Mouse (Mus musculus): Measurements from ENCODE around the gene Gm49721.
"Not testable (repeated sequence)": the region's sequence is repeated elsewhere in the genome, so short reads cannot be mapped to it uniquely, and the experiment has no call there.

Gm49721 gene

DNA sequence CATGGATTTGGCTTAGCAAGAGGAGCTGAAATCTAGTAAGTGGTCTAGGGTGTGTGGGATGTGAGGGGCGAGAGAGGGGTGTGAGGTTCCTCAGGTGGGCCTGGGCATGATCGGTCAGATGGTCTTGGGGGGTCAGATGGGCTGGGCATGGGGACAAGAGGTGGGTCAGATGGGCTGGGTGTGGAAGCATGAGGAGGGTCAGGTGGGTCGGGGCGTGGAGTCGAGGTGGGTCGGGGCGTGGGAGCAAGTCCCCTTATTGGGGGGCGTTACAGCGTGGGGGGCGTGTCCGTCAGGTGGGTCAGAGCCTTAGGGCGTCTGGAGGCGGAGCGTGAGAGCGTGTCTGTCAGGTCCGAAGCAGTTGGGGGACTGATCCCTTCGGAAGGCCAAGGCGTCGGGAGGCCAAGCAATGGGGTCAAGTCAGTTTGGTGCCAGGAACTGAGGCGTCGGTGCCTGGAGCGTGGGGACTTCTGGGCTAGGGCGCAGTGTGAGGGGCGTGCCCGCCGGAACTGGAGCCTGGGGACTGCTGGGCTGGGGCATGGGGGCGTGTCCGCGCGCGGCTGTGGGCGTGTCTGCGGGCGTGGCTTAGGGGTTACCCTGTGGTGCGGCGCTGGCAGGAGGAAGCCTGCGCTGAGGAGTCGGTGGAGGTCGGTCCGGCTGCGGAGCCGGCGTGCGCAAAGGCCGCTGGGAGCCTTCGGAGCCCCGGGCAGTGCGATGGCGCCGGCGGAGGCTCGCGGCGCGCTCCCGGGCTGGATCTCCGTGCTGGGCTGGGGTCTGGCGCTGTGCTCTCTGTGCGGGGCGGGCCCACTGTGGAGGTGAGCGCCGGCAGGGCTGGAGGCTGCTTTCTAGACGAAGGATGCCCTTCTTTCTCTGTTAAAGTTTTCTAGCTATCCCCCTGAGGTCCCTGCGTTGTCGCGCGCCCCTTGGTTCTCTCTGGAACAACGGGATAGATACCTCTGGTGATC, at the start of gene Gm49721:
Gene Gm49721 (plus strand): TSS at position 618 of the 962 bp plus-strand sequence.
- DNase-seq (ENCODE audit: low read depth) = not testable (repeated sequence)

DNA sequence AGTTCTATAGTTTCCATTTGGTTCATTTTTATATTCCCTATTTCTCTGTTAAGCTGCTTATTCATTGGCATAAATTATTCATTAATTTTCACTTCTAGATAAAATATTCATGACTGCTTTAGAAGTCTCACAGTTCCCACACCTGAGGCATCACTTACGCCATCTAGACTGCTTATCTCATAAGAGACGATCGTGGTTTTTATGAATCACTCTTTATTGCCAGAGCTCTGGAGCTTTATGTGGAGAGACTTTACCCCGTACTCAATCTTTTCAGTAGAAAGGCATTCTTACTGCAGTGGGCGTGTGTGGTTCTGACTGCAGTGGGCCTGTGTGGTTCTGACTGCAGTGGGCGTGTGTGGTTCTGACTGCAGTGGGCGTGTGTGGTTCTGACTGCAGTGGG, 47.1 kb upstream of the Gm49721 start:
- not testable (repeated sequence) for DNase-seq (ENCODE audit: low read depth)

DNA sequence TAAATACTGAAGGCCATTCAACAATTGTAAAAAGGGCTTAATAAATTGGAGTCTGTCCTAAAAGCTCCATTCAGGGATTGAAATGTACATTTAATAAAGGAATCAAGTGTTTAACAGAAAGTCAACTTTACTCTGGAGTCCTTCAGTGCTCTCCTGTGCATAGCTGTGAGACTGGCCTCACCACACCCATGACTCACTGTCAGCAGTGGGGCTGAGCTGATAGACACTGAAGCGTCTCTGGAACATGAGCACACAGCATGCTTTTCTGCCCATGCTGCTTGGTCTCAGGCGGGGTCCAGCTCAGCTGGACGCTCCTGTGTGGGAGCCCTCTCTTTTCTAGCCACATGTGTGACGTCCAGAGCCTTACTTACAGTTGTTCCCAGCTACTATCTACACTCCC, 36.1 kb upstream of the Gm49721 start:
- not testable (repeated sequence) for DNase-seq (ENCODE audit: low read depth)

DNA sequence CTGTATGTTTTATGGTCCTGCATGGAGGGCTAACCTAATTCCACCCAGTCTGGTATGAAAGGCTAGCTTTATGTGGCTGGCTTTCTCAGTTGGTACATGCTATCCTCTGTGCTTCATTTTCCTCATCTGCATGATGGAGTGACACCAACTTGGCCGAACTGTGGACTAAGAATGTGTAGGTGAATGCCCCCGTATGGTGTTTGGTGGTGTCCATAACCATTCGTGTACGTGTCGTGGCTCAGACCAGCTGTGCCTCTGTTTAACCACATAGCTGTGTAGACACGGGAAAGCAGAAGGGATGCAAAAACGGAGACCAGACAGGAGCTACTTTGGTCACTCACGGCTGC, 31.1 kb upstream of the Gm49721 start:
- DNase-seq (ENCODE audit: low read depth) = not testable (repeated sequence)

DNA sequence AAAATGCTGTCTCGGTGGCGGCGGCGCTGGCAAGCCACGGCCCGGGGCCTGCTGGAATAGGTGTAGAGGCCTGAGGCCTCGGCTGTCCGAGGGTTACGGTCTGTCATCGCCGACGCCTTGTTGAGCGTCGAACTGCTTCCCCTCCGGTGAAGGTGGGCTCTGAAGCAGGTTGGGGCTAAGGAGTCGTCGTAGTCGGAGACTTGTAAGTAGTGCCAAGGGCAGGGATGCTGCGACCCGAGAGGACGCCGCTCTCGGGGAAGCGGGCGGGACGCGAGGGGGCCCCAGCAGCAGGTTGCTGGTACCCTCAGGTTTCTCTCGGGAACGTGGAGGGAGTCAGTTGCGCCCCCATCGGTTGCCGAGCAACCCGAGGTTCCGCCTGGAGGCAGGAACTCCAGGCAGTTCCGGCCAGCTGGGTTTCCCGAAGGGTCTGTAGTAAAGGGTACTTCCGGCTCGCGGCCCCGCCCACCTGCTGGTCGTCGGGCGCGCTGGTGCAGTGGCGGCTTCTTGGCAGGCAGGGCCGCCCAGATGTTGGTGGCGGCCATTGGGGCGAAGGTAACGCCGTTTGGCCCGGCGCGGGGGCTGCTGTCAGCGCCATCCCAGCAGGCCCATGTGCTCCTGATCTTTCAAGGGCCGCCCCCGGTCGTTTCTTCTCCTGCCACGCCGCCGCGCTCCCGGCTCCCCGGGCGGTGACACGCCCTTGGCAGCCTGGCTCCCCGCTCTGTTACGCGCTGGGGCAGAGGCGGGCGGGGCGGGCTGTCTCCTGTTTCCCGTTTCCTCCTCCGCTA, 30.5 kb upstream of the Gm49721 start, which contains the start of gene Rsph3b:
Gene Rsph3b (minus strand): TSS at position 699 of the 785 bp plus-strand sequence.
- not testable (repeated sequence) for DNase-seq (ENCODE audit: low read depth)

DNA sequence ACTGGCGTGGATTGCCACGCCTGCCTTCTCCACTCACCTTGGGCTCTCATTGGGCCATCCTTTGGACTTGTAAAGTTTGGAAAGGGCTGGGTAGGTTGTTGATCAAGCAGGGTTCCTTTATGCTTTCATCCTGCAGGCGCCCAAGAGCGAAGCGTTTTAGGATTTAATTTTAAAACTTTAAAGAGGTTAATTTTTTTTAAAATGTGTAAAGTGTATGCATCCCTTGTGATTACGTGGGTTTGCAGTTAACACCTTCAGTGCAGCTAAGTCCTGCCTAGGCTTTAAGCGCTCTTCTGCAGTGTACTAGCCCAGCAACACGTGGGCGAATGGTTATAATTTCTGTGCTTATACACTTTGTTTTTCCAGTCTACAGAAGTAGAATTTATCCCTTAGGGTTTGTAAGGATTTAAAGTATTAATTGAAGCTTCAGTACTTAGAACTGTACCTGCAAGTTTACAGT, 29.9 kb upstream of the Gm49721 start:
- not testable (repeated sequence) for DNase-seq (ENCODE audit: low read depth)

DNA sequence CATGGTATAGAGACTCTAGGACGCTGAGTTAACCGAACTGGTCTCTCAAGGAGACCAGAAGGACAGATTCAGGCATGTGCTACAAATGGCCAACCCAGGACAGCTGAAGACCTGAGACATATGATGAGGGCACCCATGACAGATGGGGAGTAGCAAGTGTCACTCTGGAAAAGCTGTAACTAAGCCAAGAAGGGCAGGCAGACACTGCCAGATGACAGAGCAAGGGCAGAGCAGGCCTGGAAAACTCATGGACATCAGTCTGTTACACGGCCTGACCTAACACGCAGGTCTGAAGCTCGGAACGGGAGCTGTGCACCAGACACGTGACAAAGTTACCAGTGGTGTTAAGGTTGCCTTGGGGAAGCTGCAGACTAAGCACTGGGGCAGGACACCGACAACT, 19.8 kb upstream of the Gm49721 start:
- DNase-seq (ENCODE audit: low read depth) = not testable (repeated sequence)

DNA sequence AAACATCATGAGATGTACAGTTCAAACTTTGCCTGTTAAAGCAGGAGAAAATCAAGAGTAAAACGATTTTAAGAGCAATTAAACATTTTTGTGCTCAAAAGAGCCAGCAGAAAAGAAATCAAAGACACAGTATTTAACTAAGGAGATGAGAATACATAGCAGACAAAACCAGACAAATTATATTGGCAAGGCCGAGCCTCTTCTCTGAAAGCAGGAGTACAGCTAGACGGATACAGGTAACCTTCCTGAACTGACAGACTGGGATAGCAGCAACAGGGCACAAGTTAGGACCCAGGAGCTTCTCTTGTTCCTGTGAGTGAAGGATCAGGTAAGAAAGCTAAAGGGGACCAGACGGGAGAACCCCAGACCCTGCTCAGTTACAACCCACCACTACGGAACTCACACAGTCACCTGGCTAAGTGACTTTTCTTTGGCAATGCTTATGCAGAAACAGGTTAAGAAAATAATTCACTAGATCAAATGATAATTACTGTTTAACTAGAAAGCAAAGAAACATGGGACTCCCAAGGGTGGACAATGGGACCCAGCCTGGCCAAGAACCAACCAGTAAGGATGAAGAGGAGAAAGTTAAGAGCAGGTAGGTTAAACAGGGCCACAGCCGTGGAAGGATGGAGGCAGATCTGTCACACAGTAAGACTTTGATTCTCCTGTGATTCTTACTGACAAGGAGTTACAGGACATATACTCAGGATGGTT, 19.0 kb upstream of the Gm49721 start:
- not testable (repeated sequence) for DNase-seq (ENCODE audit: low read depth)

DNA sequence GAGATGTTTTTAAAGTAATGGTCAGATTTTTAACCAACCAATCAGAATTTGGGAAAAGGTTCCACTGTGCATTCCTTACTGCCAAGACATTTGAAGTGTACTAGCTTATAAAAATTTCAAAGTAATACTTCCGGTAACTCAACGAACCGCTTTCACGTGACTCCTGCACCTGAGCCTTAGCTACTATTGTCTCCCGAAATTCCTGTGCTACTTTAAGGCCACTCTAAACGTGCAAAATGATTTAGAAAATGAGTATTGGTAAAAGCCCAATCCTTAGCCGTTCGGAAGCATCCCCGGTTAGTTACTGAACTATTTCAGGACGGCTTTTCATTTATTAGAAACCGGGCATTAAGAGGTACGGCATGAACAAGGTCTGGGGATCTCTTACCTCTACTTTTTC, 18.4 kb upstream of the Gm49721 start:
- DNase-seq (ENCODE audit: low read depth) = not testable (repeated sequence)

DNA sequence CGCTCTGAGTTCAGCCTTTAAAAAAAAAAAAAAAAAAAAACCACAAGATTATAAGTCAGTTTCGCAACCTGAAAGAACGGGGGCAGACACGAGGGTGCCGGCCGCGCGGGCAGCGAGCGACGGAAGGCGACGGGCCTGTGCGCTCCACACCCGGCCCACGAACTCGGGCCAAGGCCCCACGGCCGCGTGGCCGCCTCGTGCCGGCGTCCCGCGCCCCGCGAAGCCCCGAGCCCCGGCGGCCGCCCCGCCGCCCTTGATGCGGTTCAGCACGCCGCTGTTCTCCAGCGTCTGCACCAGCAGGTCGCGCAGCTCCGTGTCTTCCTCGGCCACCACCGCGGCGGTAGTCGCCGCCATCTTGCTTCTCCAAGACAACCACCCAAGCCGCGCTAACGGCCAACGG, 17.9 kb upstream of the Gm49721 start, which contains the start of gene Tagap1:
Gene Tagap1 (minus strand): TSS at position 381 of the 400 bp plus-strand sequence.
- DNase-seq (ENCODE audit: low read depth) = not testable (repeated sequence)

DNA sequence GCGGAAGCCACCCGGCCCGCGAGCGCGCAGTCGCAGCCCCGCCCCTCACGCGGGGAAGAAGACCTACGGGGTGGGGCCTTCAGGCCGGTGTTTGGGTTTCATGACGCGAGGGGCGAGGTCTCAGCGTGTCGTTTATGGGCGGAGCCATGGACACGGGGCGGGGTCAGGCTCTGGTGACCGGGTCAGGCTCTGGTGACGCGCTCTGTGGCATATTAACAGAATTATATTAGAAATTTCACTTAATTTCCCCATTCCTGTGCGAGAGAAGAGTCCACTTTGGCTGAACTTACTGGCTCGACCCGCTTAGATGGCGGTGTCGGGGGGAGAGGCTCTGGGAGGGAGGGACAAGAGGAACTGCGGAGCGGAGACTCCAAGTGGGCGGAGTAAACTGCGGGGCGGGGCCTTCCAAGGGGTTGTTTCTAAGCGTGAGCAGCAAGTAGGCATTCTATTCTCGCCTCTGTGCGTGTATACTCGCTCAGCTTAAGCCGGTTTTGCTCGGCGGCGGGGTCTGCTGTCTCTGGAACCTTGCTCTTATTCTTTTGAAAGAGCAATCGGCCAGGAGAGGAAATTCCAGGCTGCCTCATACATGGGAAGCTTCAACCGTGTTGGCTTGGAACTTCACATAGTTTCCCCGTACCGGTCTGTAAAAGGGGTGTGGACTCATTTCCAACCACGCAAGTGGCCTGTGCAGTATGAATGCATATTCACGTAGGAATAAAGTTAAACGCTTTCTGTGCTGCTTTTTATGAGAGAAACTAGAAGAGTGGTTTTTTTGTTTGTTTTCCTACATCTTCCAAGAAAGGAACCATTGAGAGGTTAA, 17.3 kb upstream of the Gm49721 start:
- not testable (repeated sequence) for DNase-seq (ENCODE audit: low read depth)

DNA sequence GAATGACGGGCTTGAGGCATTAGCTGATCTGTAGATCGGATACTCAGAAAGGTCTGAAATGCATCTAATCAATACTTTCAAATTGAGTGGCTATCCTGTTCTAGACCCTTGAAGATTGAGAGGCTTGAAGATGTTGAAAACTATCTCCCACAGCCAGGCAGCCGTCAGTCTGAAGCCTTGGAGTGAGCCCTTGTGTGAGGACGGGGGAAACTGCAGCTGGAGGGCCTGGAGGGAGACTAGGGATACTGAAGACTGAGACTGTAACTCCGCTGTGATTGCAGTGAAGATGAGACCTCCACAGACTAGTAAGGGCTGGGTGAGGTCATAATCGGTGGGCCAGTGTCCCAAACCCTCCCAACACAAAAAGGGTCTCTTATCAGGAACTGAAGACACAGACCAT, 16.4 kb upstream of the Gm49721 start:
- DNase-seq (ENCODE audit: low read depth) = not testable (repeated sequence)

DNA sequence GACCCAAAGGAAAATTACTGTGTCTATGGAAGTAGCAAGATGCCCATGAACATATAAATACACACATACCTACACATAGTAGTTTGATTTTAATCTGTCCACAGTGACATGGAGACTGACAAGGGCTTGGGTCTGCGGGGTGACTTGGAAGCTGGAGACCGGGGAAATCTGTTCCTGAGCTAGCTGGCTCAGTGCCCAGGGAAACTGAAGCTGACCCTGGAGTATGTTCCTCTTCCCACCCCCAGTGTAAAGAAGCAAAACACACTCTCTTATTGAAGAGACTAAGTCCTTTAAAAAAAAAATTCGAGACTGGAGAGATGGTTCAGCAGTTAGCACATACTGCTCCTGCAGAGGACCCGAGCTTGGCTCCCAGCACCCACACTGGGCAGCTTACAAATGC, 15.8 kb upstream of the Gm49721 start:
- DNase-seq (ENCODE audit: low read depth) = not testable (repeated sequence)

DNA sequence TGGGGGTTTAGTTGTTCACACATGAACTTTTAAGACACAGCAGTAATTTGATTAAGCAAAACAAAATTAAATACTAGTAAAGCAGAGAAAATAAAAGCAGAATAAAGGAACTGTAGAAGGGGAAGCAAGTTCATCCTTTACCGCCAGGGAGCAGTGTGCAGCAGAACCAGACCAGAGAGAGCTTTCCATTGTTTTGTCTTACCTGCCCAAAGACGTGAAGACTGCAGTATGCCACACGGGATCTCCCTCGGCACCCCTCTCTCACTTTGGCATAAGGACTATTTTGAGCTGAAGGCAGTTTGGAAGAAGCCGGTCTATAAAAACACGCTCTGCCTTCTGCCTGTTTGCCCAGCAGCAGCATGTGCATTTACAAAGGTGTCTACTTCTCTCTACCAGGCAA, 13.3 kb upstream of the Gm49721 start:
- not testable (repeated sequence) for DNase-seq (ENCODE audit: low read depth)

DNA sequence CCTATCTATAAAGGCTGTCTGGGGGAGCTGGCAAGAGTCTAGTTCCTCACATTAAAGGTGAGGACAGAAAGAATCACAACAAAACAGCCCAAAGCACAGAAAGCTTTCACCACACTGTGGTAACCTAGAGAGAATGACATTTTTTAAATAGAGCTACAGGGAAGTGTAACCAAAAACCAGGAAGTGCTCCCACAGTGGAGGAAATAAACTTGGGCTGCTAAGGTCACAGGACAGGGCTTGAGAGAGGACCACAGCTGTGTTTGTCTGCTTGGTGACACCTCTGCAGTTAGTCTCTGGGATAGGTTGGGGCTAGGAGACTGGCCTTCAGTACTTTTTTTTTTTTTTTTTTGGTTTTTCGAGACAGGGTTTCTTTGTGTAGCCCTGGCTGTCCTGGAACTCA, 11.0 kb upstream of the Gm49721 start:
- not testable (repeated sequence) for DNase-seq (ENCODE audit: low read depth)

DNA sequence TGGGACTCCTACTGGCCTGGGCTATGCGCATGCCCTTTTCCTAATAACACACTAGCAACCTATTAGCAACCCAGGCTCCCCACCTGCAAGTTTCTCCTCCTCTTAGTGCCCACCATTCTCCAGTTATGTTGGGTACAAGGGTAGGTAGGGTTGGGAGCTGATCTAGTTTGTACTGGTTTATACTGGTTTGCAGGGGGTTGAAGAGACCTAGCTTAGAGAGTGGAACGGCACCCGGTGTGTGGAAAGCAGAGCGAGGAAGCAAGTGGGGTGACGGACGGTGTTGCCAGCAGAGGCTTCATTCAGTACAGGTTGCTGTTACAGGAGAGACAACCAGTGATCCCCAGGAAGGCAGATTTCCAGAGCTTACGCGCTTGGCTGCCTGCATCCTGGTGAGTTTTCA, 8.4 kb upstream of the Gm49721 start, which contains the start of gene Rnaset2b:
Gene Rnaset2b (plus strand): TSS at position 301 of the 400 bp plus-strand sequence.
- not testable (repeated sequence) for DNase-seq (ENCODE audit: low read depth)

DNA sequence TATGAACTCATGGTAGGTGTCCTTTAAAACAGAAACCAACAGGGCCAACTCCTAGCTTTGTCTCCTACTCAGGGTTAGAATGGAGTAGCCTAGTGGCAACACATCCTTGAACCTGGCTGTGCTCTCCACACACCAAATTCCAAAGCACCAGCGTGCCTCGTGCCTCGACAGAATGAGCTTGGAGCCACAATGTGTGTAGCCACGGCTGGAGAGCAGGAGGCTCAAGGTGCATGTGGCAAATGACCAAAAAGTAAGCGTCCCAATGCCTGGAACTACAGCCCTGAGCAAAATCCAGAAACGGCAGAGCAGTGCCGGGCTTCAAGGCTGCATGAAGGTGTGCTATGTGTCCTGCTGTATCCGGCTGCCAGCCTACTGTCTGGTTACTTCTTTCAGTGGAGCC, 7.5 kb upstream of the Gm49721 start:
- DNase-seq (ENCODE audit: low read depth) = not testable (repeated sequence)

DNA sequence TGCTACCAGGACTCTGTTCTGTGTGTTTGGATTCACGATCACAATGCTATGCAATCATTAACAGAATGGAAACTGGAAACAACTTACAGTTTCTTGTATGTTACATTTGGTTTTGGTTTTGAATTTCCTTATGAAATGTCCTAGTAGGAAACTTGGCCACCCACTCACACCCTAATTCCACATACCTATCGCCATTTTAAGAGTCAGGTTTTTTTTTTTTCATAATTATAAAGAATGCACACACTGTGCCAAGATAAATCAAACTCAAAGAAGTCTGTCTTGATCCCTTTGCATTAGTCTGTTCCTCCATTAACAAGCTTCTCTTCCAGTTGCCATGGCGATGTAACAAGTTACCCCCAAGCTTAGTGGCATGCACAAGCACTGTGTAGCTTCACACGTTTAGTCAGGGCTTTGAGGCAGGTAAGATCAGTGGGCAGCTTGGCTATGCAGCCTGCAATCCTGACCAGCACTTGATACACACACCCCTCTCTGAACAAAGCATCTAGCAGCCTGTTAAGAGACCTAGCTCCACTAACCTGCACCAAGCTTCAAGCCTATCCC, 5.8 kb upstream of the Gm49721 start:
- DNase-seq (ENCODE audit: low read depth) = not testable (repeated sequence)

DNA sequence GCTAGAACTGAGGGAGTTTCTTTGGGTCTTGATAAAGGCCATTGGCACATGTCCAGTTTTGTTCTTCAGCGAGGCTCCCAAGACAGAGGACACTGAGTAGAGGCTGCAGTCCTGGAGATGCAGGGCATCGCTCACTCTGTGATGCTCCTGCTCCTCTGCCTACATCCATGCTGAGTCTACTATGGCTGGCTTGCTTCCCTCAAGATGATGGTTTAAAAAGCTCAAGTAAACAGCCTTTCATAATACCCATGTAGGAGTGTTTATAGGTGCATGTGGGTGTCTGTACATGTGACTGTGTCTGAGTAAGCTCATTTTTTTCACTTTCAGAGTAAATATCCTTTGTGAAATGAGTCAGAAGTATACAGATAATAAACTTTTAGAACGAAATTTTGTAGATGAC, 3.7 kb upstream of the Gm49721 start:
- DNase-seq (ENCODE audit: low read depth) = not testable (repeated sequence)

DNA sequence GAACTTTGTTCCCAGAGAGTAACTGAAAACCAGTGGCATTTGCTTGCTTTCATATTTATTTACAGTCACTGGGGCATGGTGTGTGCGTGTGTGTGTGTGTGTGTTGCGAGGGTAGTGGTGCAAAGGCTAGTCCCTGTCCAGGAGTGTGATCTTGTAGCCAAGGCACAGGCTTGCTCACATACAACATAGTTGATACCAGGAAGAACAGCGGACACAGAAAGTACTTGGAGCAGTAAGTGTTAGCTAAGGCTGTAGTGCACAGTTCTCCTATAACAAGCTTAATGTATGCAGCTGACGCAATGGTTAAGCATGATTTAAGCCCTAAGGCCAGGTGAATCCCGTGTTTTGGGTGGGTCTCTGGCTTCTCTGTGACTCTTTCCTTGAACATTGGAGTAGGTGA, 676 bp downstream of the Gm49721 start:
- DNase-seq (ENCODE audit: low read depth) = not testable (repeated sequence)
